Mouse (Mus musculus) left cerebral cortex, postnatal 14 days (tissue): ENCODE measurements at regions not wholly inside any gene's neighbourhood (a gene's known extent, or its start where the extent isn't known, plus 50 kb on each side); places are given as distances from the start of the nearest gene placed in this dataset.

Experiments used
- DNase-seq, 2 experiments: peaks; one replicate each; pipeline ENCODE4 v3.0.0; 2021 to 2022; ENCODE audit warnings: low spot score in 2 of 2, mixed read lengths in 1 of 2
- intact Hi-C: fragments of 180-260 bp; cut with DNase I; formaldehyde crosslinking; loops from one replicate; pipeline ENCODE4 v1.15.1; 2025

DNA sequence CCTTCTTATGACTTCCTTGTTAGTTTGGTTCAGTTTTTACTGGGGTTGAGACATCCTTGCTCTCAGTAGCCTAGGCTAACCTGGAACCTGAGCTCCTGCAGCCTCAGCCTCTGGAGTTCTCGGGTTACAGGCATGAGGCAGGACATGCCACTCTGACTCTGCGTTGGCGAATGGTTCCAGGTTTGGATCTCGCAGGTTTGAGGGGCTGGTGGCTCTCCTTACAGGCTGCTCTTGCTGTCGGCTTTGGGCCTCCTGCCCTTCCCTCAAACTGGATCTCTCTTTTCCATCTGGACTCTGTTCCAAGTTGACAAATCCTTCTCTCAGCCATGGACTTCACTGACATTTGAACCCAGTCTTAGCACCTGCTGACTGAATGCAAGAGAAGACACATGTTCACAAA, 325.4 kb downstream of the Zfp706 start:
- DNase-seq = no peak
- intact Hi-C loops = no loop called here

- DNase-seq = no peak
- intact Hi-C loops = no loop called here
Observed at GRCm38 (mm10) chr15:36680361-36681140, 327.0 kb downstream of the Zfp706 start.

GRCm38 (mm10) chr15:36679577-36679976, 328.0 kb downstream of the Zfp706 start:
- DNase-seq = no peak
- intact Hi-C loops = no loop called here

DNA sequence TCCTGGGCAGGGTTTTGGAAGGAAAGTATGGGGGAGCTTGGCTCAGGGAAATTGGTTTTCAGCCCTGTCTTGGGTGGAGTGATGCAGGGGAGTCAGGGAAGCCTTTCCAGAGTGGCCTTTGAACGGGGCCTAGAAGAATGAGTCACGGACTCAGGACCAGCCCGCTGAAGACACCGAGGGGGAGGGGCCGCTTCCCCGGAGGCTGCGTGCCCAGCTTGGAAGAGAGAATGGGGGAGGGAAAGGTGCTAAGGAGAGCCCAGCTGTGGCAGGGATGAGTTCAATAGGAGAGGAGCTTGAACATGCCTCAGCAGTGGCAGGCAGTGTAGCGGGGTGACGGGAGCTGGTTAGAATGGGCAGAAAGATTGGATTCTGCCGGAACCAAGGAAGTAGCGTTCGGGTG, 337.8 kb downstream of the Zfp706 start:
- intact Hi-C loops = no loop called here
- DNase-seq = no peak

GRCm38 (mm10) chr15:36666566-36666965, 341.0 kb downstream of the Zfp706 start:
- intact Hi-C loops = no loop called here
- DNase-seq = no peak

DNA sequence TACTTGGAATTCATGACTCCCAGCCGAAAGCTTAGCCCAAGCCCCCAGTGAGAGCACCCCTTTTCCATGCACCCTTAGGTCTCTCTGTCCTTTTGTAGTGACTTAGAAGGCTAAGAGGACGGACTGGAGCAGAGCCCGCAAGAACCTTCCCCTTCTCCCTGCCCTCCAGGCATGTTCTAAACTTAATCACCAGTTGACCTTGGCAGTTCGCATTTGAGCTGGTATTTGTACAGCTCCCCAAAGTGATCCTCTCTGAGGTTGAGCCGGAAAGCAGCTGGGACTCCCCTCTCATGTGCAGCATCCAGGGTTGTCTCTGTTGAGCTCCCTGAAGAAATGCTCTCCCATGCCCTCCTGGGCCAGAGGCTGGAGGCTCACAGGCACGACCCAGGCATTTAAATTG, 343.2 kb downstream of the Zfp706 start:
- intact Hi-C loops = no loop called here
- no peak for DNase-seq

- intact Hi-C loops = no loop called here
- no peak for DNase-seq
Observed at GRCm38 (mm10) chr15:36660986-36661385, 346.6 kb downstream of the Zfp706 start.
